Mouse (Mus musculus) heart, adult 9 months (tissue): ENCODE measurements around the gene Bysl.

Experiments
- DNase-seq, 2 experiments: peaks; one replicate each; pipeline ENCODE4 v3.0.0; 2022; ENCODE audit warnings: low spot score in 2 of 2

The Bysl gene

DNA sequence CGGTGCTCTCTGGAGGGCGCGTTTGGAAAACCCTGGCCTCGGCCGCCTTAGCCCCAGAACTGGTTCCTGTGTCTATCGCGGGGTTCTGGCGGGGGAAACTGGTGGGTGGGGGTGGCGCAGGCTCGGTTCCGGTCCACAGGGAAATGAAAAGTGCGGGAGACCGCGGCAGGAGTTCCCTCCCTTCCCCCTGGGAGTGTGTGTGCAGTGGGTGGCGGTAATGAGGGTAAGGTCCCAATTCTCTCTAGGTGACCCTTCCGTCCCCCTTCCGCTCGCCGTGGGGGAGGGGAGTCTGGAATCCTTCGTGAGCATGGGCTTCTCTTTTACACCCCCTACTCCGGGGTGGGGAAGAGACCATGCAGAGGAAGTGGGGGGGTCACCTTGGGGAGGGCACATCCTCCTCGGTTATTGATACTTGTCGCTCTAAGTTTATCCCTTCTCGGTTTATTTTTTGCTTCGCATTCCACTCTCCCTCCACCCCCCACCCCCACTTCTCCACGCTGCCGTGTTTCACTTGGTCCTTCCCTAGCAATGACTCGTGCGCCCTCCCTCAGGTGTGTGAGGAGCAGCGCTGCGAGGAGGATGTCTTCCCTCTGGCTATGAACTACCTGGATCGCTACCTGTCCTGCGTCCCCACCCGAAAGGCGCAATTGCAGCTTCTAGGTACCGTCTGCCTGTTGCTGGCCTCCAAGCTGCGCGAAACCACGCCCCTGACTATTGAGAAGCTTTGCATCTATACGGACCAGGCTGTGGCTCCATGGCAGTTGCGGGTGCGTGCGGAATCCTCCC lies 16.9 kb downstream of the Bysl start:
- peak; percentile 57 to 62 for DNase-seq

GRCm38 (mm10) chr17:47593854-47594182 lies 17.5 kb downstream of the Bysl start:
- peak in 1 of 2 experiments; percentile 47 for DNase-seq

DNA sequence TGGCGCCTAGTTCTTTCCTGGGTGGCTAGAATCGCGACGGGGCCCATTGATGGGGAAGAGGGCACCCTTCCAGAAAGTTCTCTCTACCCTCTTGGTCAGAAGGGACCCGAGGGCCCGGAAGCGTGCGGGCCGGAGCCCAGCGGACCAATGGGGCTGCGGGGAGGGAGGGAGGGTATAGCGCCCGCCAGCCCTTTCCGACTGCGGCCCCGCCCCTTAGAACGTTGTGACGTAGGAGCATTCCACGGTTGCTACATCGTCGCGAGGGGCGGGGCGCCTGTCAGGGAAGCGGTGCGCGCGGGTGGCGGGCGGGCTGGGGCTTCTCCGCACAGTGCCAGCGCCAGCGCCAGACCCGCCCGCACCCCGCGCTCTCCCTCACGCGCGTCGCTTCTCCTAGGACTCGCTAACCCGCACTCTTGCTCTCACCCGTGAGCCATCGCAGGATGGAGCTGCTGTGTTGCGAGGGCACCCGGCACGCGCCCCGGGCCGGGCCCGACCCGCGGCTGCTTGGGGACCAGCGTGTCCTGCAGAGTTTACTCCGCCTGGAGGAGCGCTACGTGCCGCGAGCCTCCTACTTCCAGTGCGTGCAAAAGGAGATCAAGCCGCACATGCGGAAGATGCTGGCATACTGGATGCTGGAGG lies 18.0 kb downstream of the Bysl start:
- DNase-seq = peak; percentile 93

- no peak for DNase-seq
Measured at GRCm38 (mm10) chr17:47591073-47591472, 20.2 kb downstream of the Bysl start.

GRCm38 (mm10) chr17:47588517-47588916 lies 22.8 kb downstream of the Bysl start:
- DNase-seq = no peak

DNA sequence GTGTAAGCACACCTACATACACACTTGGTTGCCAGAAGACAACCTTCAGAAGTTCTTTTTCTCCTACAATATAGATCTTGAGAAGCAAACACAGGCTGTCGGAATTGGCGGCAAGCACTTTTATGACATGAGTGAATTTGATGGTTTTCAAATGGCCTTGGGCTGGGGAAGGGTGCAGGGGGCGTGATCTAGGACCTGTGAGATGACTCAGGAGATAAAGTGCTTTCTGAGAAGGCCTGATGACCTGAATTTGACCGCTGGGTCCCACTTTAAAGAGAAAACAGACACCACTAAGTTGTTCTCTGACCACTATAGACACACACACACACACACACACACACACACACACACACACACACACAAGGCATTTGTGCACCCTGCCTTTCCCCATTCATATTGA lies 30.3 kb downstream of the Bysl start:
- no peak for DNase-seq

- DNase-seq = no peak
Measured at GRCm38 (mm10) chr17:47578655-47579054, 32.6 kb downstream of the Bysl start.

DNA sequence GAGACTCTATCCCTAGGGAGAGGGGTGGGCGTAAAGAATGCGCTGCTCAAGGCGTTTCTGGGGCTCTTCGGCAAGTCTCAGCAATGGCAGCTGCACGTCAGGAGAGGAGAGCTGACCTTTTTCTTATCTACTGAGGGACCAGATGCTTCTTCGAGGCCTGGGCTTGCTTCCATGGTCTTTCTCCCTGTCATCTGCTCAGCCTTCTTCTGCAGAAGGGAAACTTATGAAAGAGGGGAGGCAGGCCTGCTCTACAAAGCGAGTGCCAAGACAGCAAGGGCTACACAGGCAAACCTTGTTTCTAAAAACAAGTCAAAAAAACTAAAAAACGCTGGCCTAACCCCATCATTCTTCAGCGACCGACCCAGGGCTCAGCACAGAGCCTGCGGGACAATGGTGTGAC lies 36.5 kb downstream of the Bysl start:
- peak in 1 of 2 experiments; percentile 37 for DNase-seq

- DNase-seq = no peak
Measured at GRCm38 (mm10) chr17:47574028-47574427, 37.3 kb downstream of the Bysl start.

- DNase-seq = no peak
Measured at GRCm38 (mm10) chr17:47572436-47572835, 38.9 kb downstream of the Bysl start.

- DNase-seq = no peak
Measured at GRCm38 (mm10) chr17:47571621-47572020, 39.7 kb downstream of the Bysl start.

DNA sequence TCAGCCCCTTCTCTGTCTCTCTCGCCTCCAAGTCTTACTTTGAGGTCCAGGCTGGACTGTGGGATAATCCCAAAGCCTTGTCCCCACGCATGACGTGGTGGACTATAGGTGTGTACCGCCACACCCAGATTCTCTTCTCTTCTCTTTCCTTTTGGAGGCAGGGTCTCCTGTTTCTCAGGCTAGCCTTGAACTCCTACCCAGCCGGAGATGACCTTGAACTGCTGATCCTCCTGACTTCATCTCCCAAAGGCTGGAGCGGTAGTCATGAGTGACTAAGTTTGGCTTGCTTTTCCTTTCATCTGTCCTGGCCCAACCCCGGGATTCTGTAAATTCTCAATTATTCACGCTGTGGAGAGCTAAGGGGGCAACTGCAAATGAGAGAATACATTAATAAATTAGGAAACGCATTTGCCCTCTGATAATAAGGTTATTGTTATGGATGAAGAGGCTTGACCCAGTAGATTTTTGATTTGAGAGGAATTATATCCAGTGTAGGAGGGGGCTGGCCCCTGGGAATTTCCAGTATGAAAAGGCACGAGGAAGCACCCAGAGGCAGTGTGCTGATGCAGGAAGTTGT lies 42.3 kb downstream of the Bysl start:
- DNase-seq = no peak

- DNase-seq = no peak
Measured at GRCm38 (mm10) chr17:47568389-47568788, 42.9 kb downstream of the Bysl start.

- peak; percentile 33 to 59 for DNase-seq
Measured at GRCm38 (mm10) chr17:47567271-47567670, 44.0 kb downstream of the Bysl start.

GRCm38 (mm10) chr17:47566133-47566532 lies 45.2 kb downstream of the Bysl start:
- DNase-seq = no peak

DNA sequence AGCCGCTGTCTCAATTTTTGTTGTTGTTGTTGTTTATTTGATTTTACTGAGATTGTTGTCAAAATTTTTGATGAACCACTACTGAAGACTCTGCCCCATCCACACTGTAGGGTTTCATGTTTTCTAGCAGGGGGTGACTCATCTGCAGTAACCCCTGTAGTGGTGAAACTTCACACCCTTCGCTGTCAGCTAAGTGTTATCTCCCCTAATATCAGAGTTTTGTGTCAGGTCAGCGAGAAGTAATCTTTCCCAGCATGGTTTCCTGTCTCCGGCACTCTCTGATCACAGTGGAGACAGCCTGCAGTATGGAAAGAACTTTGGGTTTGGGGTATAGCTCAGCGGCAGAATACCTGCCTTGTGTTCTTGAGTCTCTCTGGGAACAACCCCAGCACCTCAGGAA lies 46.7 kb downstream of the Bysl start:
- no peak for DNase-seq

GRCm38 (mm10) chr17:47562875-47563274 lies 48.4 kb downstream of the Bysl start:
- no peak for DNase-seq

DNA sequence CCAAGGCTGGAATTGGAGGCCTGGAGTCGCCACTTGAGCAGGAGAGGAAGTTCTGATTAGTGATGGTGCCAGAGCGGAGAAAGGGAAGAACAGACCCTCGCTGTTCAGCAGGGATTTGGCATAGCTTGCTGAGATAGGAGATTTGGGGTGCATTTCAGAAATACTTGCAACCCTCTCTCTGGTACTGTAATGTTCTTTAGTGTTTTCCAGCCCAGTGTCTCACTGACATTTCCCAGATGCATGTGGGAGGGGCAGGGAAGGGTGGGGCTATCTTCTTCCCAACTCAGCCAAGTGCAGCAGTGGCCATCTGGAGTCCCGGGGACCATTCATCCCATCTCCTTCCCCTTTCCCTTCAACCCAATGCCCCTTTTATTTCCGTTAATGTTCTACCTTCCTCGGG lies 51.6 kb downstream of the Bysl start:
- DNase-seq = peak; percentile 57 to 61

DNA sequence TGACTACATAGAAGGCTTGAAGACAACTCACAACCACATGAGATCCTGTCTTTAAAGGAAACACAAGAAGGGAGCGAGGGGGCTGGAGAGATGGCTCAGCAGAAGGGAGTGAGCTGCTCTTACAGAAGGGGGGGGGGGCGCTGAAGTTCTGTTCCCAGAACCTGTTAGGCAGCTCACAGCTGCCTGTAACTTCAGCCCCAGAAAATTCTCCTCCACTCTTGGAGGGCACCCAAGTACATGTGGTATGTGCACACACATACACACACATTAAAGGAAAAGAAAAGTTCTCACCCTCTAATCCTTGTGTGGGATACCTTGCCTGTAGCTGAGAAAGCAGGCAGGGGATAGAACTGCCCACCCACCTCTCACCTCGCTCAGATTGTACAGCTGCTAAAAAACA lies 54.1 kb downstream of the Bysl start:
- no peak for DNase-seq

- DNase-seq = no peak
Measured at GRCm38 (mm10) chr17:47554621-47555020, 56.7 kb downstream of the Bysl start.

DNA sequence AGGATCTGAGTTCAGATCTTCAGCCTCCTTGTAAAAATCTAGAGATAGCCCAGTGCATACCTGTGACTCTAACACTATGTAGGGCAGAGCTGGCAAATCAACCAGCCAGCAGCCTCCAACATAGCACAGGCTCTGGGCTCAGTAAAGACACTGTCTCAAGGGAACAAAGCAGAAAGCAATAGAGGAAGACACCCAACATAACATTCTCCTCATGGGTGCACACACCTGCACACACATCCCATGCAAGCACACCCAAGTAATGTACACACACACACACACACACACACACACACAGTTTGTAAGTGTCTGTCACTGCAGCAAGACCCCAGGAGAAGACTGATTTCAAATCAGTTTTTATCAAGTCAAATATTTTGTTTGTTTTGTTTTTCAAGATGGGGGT lies 58.3 kb downstream of the Bysl start:
- DNase-seq = no peak

DNA sequence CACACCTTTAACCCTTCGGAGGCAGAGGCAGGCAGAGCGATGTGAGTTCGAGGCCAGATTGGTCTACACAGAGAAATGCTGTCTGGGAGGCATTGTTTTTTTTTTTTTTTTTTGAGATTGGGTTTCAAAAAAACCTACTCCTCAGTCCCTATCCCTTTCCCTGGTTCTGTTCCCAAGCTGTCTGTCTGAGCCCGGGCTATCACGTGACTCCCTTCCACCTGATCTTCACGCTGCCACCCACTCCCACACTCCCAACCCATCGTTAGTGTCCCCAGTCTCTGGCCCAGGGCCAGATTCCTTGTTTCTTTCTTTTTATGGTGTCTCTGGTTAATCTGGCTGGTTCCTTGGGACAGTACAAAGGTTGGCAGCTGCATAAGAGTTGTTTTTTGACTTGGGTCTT lies 60.2 kb downstream of the Bysl start:
- DNase-seq = no peak
